Mouse (Mus musculus) forebrain, embryonic 10.5 days (tissue): Measurements from ENCODE around the gene Golga4. TPM values are rescaled to one million over a fixed set of nuclear protein-coding genes. Genes with fewer than 3 reads are reported as not detected.

ENCODE experiments used
- DNase-seq: peaks from one replicate; pipeline ENCODE4 v3.0.0-alpha.2; 2017; ENCODE audit warnings: low spot score; ENCODE audit errors: extremely low spot score
- H3K27ac ChIP-seq: fragments of 300-500 bp; sonication (generic); 2 replicates; pipeline ENCODE4 v1.5.1; 2016; ENCODE audit warnings: mild to moderate bottlenecking
- H3K27me3 ChIP-seq: fragments of 300-500 bp; sonication (generic); 2 replicates; pipeline ENCODE4 v1.6.1; 2016; ENCODE audit warnings: mild to moderate bottlenecking; ENCODE audit not compliant: poor library complexity, severe bottlenecking
- H3K36me3 ChIP-seq: fragments of 300-500 bp; sonication (generic); replicated peaks from 2 replicates; pipeline ENCODE4 v1.6.1; 2016; ENCODE audit warnings: mild to moderate bottlenecking, moderate library complexity
- H3K4me1 ChIP-seq: fragments of 300-500 bp; sonication (generic); 2 replicates; pipeline ENCODE4 v1.6.1; 2016
- H3K4me3 ChIP-seq: fragments of 300-500 bp; sonication (generic); 2 replicates; pipeline ENCODE4 v1.5.1; 2016; ENCODE audit warnings: mild to moderate bottlenecking, moderate library complexity
- H3K9me3 ChIP-seq: fragments of 300-500 bp; sonication (generic); 2 replicates; pipeline ENCODE4 v1.6.1; 2016; ENCODE audit warnings: mild to moderate bottlenecking, moderate library complexity
- WGBS: fragments of 180-500 bp; shearing (Covaris S2); methylation state at CpG from one replicate; pipeline ENCODE4 v1.1.7; 2016; 5-methylcytosine and 5-hydroxymethylcytosine counted together
- polyA plus RNA-seq: library from polyadenylated mRNA; unstranded; fragments of >200 nt; fragmentation: Nextera tagmentation; extraction: Ambion mirVana; gene quantifications from 2 replicates; pipeline ENCODE4 v1.2.1, GENCODE M21; 2016

Golga4 gene
- polyA plus RNA-seq, 1 experiment from 2014 or later: 42.1 TPM

GRCm38 (mm10) chr9:118515476-118515875 is 9.4 kb downstream of the Golga4 start:
- Histone ChIP-seq H3K4me3 (no peak overlapping the region), H3K9me3 (no peaks in the 10 kb centered on the region), H3K27me3 (no peaks in the 10 kb centered on the region), H3K27ac (no peak overlapping the region), H3K4me1 (peaks cover 7% of the 10 kb centered on the region), H3K36me3 (peaks cover 39% of the 10 kb centered on the region)
- DNase-seq: no peak
- WGBS: 97% methylated on average over 6 of the region's 6 CpGs

GRCm38 (mm10) chr9:118516162-118516561 is 10.1 kb downstream of the Golga4 start:
- H3K36me3 ChIP-seq: peaks cover 34% of the 10 kb centered on the region
- 93% methylated on average over 3 of the region's 3 CpGs for WGBS
- H3K4me1 ChIP-seq: peaks cover 14% of the 10 kb centered on the region
- no peaks in the 10 kb centered on the region for H3K27me3 ChIP-seq
- no peaks in the 10 kb centered on the region for H3K9me3 ChIP-seq
- no peak overlapping the region for H3K4me3 ChIP-seq
- no peak overlapping the region for H3K27ac ChIP-seq
- DNase-seq: no peak

GRCm38 (mm10) chr9:118517619-118518018 is 11.6 kb downstream of the Golga4 start:
- no peaks in the 10 kb centered on the region for H3K27me3 ChIP-seq
- no peak overlapping the region for H3K4me3 ChIP-seq
- peaks cover 40% of the 10 kb centered on the region for H3K36me3 ChIP-seq
- H3K9me3 ChIP-seq: no peaks in the 10 kb centered on the region
- peaks cover 13% of the 10 kb centered on the region for H3K4me1 ChIP-seq
- WGBS: 85% methylated on average over 8 of the region's 8 CpGs
- no peak for DNase-seq
- H3K27ac ChIP-seq: no peak overlapping the region

- no peak overlapping the region for H3K27ac ChIP-seq
- H3K4me1 ChIP-seq: peaks cover 13% of the 10 kb centered on the region
- peaks cover 52% of the 10 kb centered on the region for H3K36me3 ChIP-seq
- no peak for DNase-seq
- WGBS: 85% methylated on average over 8 of the region's 8 CpGs
- H3K9me3 ChIP-seq: no peaks in the 10 kb centered on the region
- no peaks in the 10 kb centered on the region for H3K27me3 ChIP-seq
- no peak overlapping the region for H3K4me3 ChIP-seq
Observed at GRCm38 (mm10) chr9:118519101-118519500, 13.0 kb downstream of the Golga4 start.

- WGBS: 79% methylated on average over 8 of the region's 8 CpGs
- Histone ChIP-seq H3K36me3 (peaks cover 52% of the 10 kb centered on the region), H3K27me3 (no peaks in the 10 kb centered on the region), H3K4me1 (peaks cover 13% of the 10 kb centered on the region), H3K9me3 (no peaks in the 10 kb centered on the region), H3K4me3 (no peak overlapping the region), H3K27ac (no peak overlapping the region)
- DNase-seq: no peak
Observed at GRCm38 (mm10) chr9:118520011-118520410, 13.9 kb downstream of the Golga4 start.

- Histone ChIP-seq H3K27me3 (no peaks in the 10 kb centered on the region), H3K4me3 (no peak overlapping the region), H3K4me1 (peaks cover 13% of the 10 kb centered on the region), H3K27ac (no peak overlapping the region), H3K9me3 (no peaks in the 10 kb centered on the region), H3K36me3 (peaks cover 53% of the 10 kb centered on the region)
- DNase-seq: no peak
- WGBS: 12% methylated on average over 3 of the region's 3 CpGs
Observed at GRCm38 (mm10) chr9:118520858-118521257, 14.8 kb downstream of the Golga4 start.

- H3K4me1 ChIP-seq: peaks cover 13% of the 10 kb centered on the region
- H3K9me3 ChIP-seq: no peaks in the 10 kb centered on the region
- H3K27me3 ChIP-seq: no peaks in the 10 kb centered on the region
- no peak for DNase-seq
- H3K27ac ChIP-seq: no peak overlapping the region
- 79% methylated on average over 8 of the region's 8 CpGs for WGBS
- no peak overlapping the region for H3K4me3 ChIP-seq
- H3K36me3 ChIP-seq: peaks cover 53% of the 10 kb centered on the region
Observed at GRCm38 (mm10) chr9:118521659-118522058, 15.6 kb downstream of the Golga4 start.

GRCm38 (mm10) chr9:118523738-118524137 is 17.7 kb downstream of the Golga4 start:
- H3K9me3 ChIP-seq: no peaks in the 10 kb centered on the region
- H3K4me1 ChIP-seq: peaks cover 13% of the 10 kb centered on the region
- no peaks in the 10 kb centered on the region for H3K27me3 ChIP-seq
- H3K36me3 ChIP-seq: peaks cover 66% of the 10 kb centered on the region
- 88% methylated on average over 11 of the region's 11 CpGs for WGBS
- no peak for DNase-seq
- no peak overlapping the region for H3K4me3 ChIP-seq
- no peak overlapping the region for H3K27ac ChIP-seq

- no peak overlapping the region for H3K27ac ChIP-seq
- H3K4me1 ChIP-seq: no peaks in the 10 kb centered on the region
- H3K36me3 ChIP-seq: peaks cover 96% of the 10 kb centered on the region
- 94% methylated on average over 18 of the region's 18 CpGs for WGBS
- no peaks in the 10 kb centered on the region for H3K27me3 ChIP-seq
- H3K9me3 ChIP-seq: no peaks in the 10 kb centered on the region
- no peak for DNase-seq
- no peak overlapping the region for H3K4me3 ChIP-seq
Observed at GRCm38 (mm10) chr9:118527056-118527455, 21.0 kb downstream of the Golga4 start.

- H3K27me3 ChIP-seq: no peaks in the 10 kb centered on the region
- H3K9me3 ChIP-seq: no peaks in the 10 kb centered on the region
- no peaks in the 10 kb centered on the region for H3K4me1 ChIP-seq
- H3K36me3 ChIP-seq: peaks cover 98% of the 10 kb centered on the region
- H3K27ac ChIP-seq: no peak overlapping the region
- no peak for DNase-seq
- no peak overlapping the region for H3K4me3 ChIP-seq
- WGBS: 90% methylated on average over 3 of the region's 3 CpGs
Observed at GRCm38 (mm10) chr9:118529783-118530182, 23.7 kb downstream of the Golga4 start.

GRCm38 (mm10) chr9:118530679-118531078 is 24.6 kb downstream of the Golga4 start:
- no peaks in the 10 kb centered on the region for H3K4me1 ChIP-seq
- no peaks in the 10 kb centered on the region for H3K9me3 ChIP-seq
- no peak overlapping the region for H3K27ac ChIP-seq
- DNase-seq: no peak
- H3K36me3 ChIP-seq: peaks cover 98% of the 10 kb centered on the region
- WGBS: 92% methylated on average over 6 of the region's 6 CpGs
- H3K4me3 ChIP-seq: no peak overlapping the region
- no peaks in the 10 kb centered on the region for H3K27me3 ChIP-seq

GRCm38 (mm10) chr9:118532516-118533205 is 26.6 kb downstream of the Golga4 start:
- Histone ChIP-seq H3K27me3 (no peaks in the 10 kb centered on the region), H3K27ac (no peak overlapping the region), H3K9me3 (no peaks in the 10 kb centered on the region), H3K4me3 (no peak overlapping the region), H3K4me1 (no peaks in the 10 kb centered on the region), H3K36me3 (peaks cover 99% of the 10 kb centered on the region)
- WGBS: 93% methylated on average over 7 of the region's 7 CpGs
- DNase-seq: no peak

- Histone ChIP-seq H3K4me1 (no peaks in the 10 kb centered on the region), H3K9me3 (no peaks in the 10 kb centered on the region), H3K27ac (no peak overlapping the region), H3K4me3 (no peak overlapping the region), H3K27me3 (no peaks in the 10 kb centered on the region), H3K36me3 (peaks cover 100% of the 10 kb centered on the region)
- DNase-seq: no peak
- WGBS: 95% methylated on average over 6 of the region's 6 CpGs
Observed at GRCm38 (mm10) chr9:118536946-118537345, 30.9 kb downstream of the Golga4 start.
